Mouse (Mus musculus) heart, adult 2 months (tissue): ENCODE data around the gene Pafah1b3.

Source experiments
- CTCF ChIP-seq: fragments of 200-600 bp; IDR thresholded peaks from 2 replicates; pipeline ENCODE4 v1.8.1; 2022; ENCODE audit warnings: antibody characterized with exemption, mild to moderate bottlenecking, moderate library complexity
- POLR2A ChIP-seq: fragments of 200-500 bp; IDR thresholded peaks from 2 replicates; pipeline ENCODE4 v1.6.1; 2011; ENCODE audit warnings: mild to moderate bottlenecking, low read depth, low read length, control low read depth; ENCODE audit not compliant: insufficient read depth

DNA sequence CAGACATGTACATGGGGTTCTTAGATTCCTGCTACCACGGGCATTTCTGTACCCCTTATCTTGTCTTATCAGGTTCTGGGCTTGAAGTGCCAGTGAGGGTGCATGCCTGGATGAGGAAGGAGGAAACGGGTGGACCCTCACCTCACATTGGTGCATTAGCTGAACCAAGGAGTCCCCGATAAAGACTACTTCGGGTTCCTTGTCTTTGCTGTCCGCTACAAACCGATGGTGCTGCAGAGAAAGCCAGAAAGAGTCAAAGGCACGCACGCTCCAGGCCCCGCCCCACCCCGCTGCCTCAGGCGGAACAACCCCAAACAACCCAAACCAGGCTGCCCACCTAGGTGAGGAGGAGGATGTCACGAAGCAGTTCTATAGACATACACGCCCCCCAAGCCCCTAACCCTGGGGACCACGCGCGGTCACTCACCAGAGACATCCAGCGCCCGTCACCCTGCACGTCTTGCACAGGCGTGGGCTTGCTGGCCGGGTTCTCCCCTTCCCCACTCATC, 787 bp downstream of the Pafah1b3 start:
- no peak for TF ChIP-seq POLR2A
- TF ChIP-seq CTCF = no peak
